9 mouse cellular contexts compared by ENCODE assay signal in the genomic region with DNA sequence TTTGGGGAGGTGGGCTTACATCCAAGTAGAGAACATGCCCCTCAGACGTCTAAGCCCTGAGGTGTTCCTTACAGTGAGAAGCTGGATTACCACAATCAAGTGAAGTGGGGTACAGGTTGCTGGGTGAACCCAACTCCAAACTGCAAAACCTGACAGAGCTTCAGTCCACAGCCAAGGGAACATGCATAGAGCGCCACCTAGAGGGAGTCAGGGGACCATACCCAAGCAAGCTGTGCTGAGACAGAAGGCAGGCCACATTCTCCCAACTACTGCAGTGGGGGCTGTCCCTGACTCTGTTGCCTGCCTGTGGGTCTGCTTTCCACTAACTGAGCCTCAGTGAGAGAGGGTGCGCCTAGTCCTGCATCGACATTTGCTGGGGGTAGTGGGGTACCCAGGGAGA. TPM values are rescaled to one million over a fixed set of nuclear protein-coding genes. Genes with fewer than 3 reads are reported as not detected.
DNase-seq lines count a peak whose midpoint lies in the region; ATAC-seq and TF ChIP-seq lines count a peak whose summit lies in the region.
"Had no signal": no experiment of that assay in that cellular context is flagged by ENCODE, and none has a peak within 500 bp of the region (broad histone marks: within the 10 kb centered on the region; RNA-seq: fewer than 3 reads in every experiment).

No protein-coding gene starts in this region.

- no peaks in the 10 kb centered on the region for H3K79me2 ChIP-seq in MEL (ENCODE audit: control insufficient read depth, insufficient read depth, low read length, poor library complexity)

- peak; percentile 45 for DNase-seq in 3134 (ENCODE audit: extremely low read depth, insufficient read length, low spot score)
- DNase-seq in MEL (ENCODE audit: low read depth, low spot score), result peak; percentile 51
- DNase-seq in embryo, embryonic 10.5 days (ENCODE audit: low spot score), result peak; percentile 78
- peak; percentile 30 to 51 for DNase-seq in gastrocnemius, postnatal 4 days (ENCODE audit: low spot score in 2 of 2)
- peak; percentile 27 for DNase-seq in limb, embryonic 14.5 days (ENCODE audit: low spot score)
- DNase-seq in thymus, postnatal 4 days, result peak; percentile 24

- 0 out of 4 replicates have a peak, but pooled peaks cover 0 to 2% of the 10 kb centered on the region in 2 experiments for H3K36me3 ChIP-seq in MEL (ENCODE audit: control insufficient read depth in 1 of 2, insufficient read depth in 2 of 2, low read length in 2 of 2)
- H3K36me3 ChIP-seq in kidney, embryonic 15.5 days, result no peaks in the 10 kb centered on the region
- no peaks in the 10 kb centered on the region for H3K36me3 ChIP-seq in limb, embryonic 14.5 days (ENCODE audit: control insufficient read depth, insufficient read depth, low read length)
- no peaks in the 10 kb centered on the region for H3K36me3 ChIP-seq in midbrain, embryonic 15.5 days (replicated peaks)

- TF ChIP-seq POLR2A in MEL (IDR thresholded peaks at IDR 0.05; ENCODE audit: control insufficient read depth in 1 of 2, insufficient read depth in 1 of 2, low read depth in 1 of 2, low read length in 2 of 2, poor library complexity in 1 of 2), result no peak
- no peak for TF ChIP-seq POLR2A in limb, embryonic 14.5 days (IDR thresholded peaks at IDR 0.05; ENCODE audit: borderline replicate concordance, extremely low read depth, insufficient read depth, insufficient read length)

- no peak for TF ChIP-seq EP300 in MEL (IDR thresholded peaks at IDR 0.05; ENCODE audit: low read depth in 1 of 2, low read length in 2 of 2)

- H3K4me3 ChIP-seq in MEL (ENCODE audit: control insufficient read depth in 1 of 2, insufficient read depth in 1 of 2, low read depth in 2 of 2, low read length in 2 of 2), result no peak overlapping the region
- H3K4me3 ChIP-seq in kidney, embryonic 15.5 days (replicated peaks), result no peak overlapping the region
- H3K4me3 ChIP-seq in limb, embryonic 14.5 days (replicated peaks; ENCODE audit: low read length), result no peak overlapping the region
- H3K4me3 ChIP-seq in midbrain, embryonic 15.5 days, result no peak overlapping the region

- peaks cover 0 to 1% of the 10 kb centered on the region in 2 experiments; a peak in 1 of 4 replicates for H3K27me3 ChIP-seq in MEL (ENCODE audit: control insufficient read depth in 1 of 2, insufficient read depth in 2 of 2, low read length in 2 of 2)
- peaks cover 15% of the 10 kb centered on the region for H3K27me3 ChIP-seq in kidney, embryonic 15.5 days
- no peaks in the 10 kb centered on the region for H3K27me3 ChIP-seq in limb, embryonic 14.5 days (ENCODE audit: control insufficient read depth, insufficient read depth, low read length)
- no peaks in the 10 kb centered on the region; the same call in 1 of the 2 replicates for H3K27me3 ChIP-seq in midbrain, embryonic 15.5 days (replicated peaks)

- no peak overlapping the region for H3K9ac ChIP-seq in MEL (ENCODE audit: control insufficient read depth, low read depth, low read length, poor library complexity, severe bottlenecking)
- no peak overlapping the region for H3K9ac ChIP-seq in kidney, embryonic 15.5 days
- H3K9ac ChIP-seq in limb, embryonic 14.5 days (ENCODE audit: low read depth, low read length, severe bottlenecking), result no peak overlapping the region
- no peak overlapping the region for H3K9ac ChIP-seq in midbrain, embryonic 15.5 days

- 26% methylated on average over 4 of the region's 4 CpGs for WGBS in kidney, embryonic 15.5 days
- 28% methylated on average over 4 of the region's 4 CpGs for WGBS in limb, embryonic 14.5 days
- WGBS in midbrain, embryonic 15.5 days, result 18% methylated on average over 4 of the region's 4 CpGs

- no peaks in the 10 kb centered on the region for H3K9me3 ChIP-seq in MEL (replicated peaks; ENCODE audit: insufficient read depth, low read length)
- no peaks in the 10 kb centered on the region for H3K9me3 ChIP-seq in kidney, embryonic 15.5 days (replicated peaks)
- H3K9me3 ChIP-seq in limb, embryonic 14.5 days (ENCODE audit: control insufficient read depth, low read length), result no peaks in the 10 kb centered on the region
- H3K9me3 ChIP-seq in midbrain, embryonic 15.5 days, result no peaks in the 10 kb centered on the region

- peak; percentile 34; the same call in 1 of the 2 replicates for ATAC-seq in kidney, embryonic 15.5 days (replicated peaks; ENCODE audit: low FRiP score)
- no peak for ATAC-seq in limb, embryonic 14.5 days (ENCODE audit: low FRiP score, low read depth)
- ATAC-seq in midbrain, embryonic 15.5 days (replicated peaks), result peak; percentile 60

- peak; percentile 48 for TF ChIP-seq RAD21 in MEL (IDR thresholded peaks at IDR 0.05; ENCODE audit: low read depth, low read length)

- no peaks in the 10 kb centered on the region for H3K4me1 ChIP-seq in MEL (ENCODE audit: control insufficient read depth in 1 of 2, insufficient read depth in 2 of 2, low read length in 2 of 2)
- H3K4me1 ChIP-seq in kidney, embryonic 15.5 days, result 0 out of 2 replicates have a peak, but pooled peaks cover 9% of the 10 kb centered on the region
- peaks cover 10% of the 10 kb centered on the region for H3K4me1 ChIP-seq in limb, embryonic 14.5 days (ENCODE audit: control insufficient read depth, insufficient read depth, low read length)
- 0 out of 2 replicates have a peak, but pooled peaks cover 3% of the 10 kb centered on the region for H3K4me1 ChIP-seq in midbrain, embryonic 15.5 days

- no peak overlapping the region for H3K4me2 ChIP-seq in kidney, embryonic 15.5 days
- H3K4me2 ChIP-seq in limb, embryonic 14.5 days (replicated peaks; ENCODE audit: low read depth, low read length, severe bottlenecking), result no peak overlapping the region
- no peak overlapping the region for H3K4me2 ChIP-seq in midbrain, embryonic 15.5 days

- no peak overlapping the region for H3K27ac ChIP-seq in MEL (ENCODE audit: control insufficient read depth, low read depth, low read length)
- no peak overlapping the region for H3K27ac ChIP-seq in kidney, embryonic 15.5 days
- H3K27ac ChIP-seq in limb, embryonic 14.5 days (replicated peaks; ENCODE audit: low read depth, low read length), result no peak overlapping the region
- H3K27ac ChIP-seq in midbrain, embryonic 15.5 days, result no peak overlapping the region

- TF ChIP-seq CTCF in MEL (IDR thresholded peaks at IDR 0.05 in 2 of 3, conservative IDR thresholded peaks at IDR 0.05 in 1 of 3; ENCODE audit: control insufficient read depth in 1 of 3, insufficient read depth in 1 of 3, low read depth in 2 of 3, low read length in 3 of 3, poor library complexity in 1 of 3, severe bottlenecking in 1 of 3), result peak; percentile 69 to 85 (median 75)

TF ChIP-seq in MEL, 35 proteins besides CTCF, POLR2A, EP300 and RAD21:
- TF ChIP-seq MAZ (IDR thresholded peaks at IDR 0.05; ENCODE audit: low read depth, low read length) (no peak), ZC3H11A (IDR thresholded peaks at IDR 0.05; ENCODE audit: low read depth, low read length) (peak; percentile 15; the same call in 1 of the 2 replicates), NELFE (IDR thresholded peaks at IDR 0.05; ENCODE audit: low read depth, low read length) (no peak), ELF1 (IDR thresholded peaks at IDR 0.05; ENCODE audit: low read depth, low read length) (no peak), JUND (IDR thresholded peaks at IDR 0.05; ENCODE audit: low read depth, low read length) (no peak), SIN3A (IDR thresholded peaks at IDR 0.05; ENCODE audit: low read length) (no peak), CHD1 (IDR thresholded peaks at IDR 0.05; ENCODE audit: low read depth, low read length) (no peak), RCOR1 (IDR thresholded peaks at IDR 0.05; ENCODE audit: low read depth, low read length) (no peak), MXI1 (IDR thresholded peaks at IDR 0.05; ENCODE audit: low read depth, low read length) (no peak), SMC3 (IDR thresholded peaks at IDR 0.05; ENCODE audit: low read depth, low read length) (peak; percentile 46), E2F4 (IDR thresholded peaks at IDR 0.05; ENCODE audit: borderline replicate concordance, low read depth, low read length) (no peak), UBTF (IDR thresholded peaks at IDR 0.05; ENCODE audit: borderline replicate concordance, insufficient read depth, low read depth, low read length) (no peak), TCF12 (IDR thresholded peaks at IDR 0.05; ENCODE audit: low read depth, low read length) (no peak), USF1 (IDR thresholded peaks at IDR 0.05; ENCODE audit: low read depth, low read length) (no peak), BHLHE40 (IDR thresholded peaks at IDR 0.05; ENCODE audit: borderline replicate concordance, low read depth, low read length) (no peak), TAL1 (IDR thresholded peaks at IDR 0.05; ENCODE audit: low read length) (no peak), HCFC1 (IDR thresholded peaks at IDR 0.05; ENCODE audit: low read depth, low read length) (no peak)

RNA-seq across cellular contexts. Expression of a gene that starts 10.4 kb away (rescaled TPM):
- not detected in 2 replicates for total RNA-seq in MEL (2012; rRNA removed)
- polyA plus RNA-seq in MEL (2012; ENCODE audit: insufficient read depth in 1 of 2, insufficient read length in 2 of 2, low read depth in 1 of 2, low replicate concordance in 2 of 2, missing spikeins in 1 of 2), result not detected
- not detected for total RNA-seq in gastrocnemius, postnatal 4 days (2021)
- polyA plus RNA-seq in kidney, embryonic 15.5 days (2015; fragmentation: Nextera tagmentation; extraction: Ambion mirVana), result not detected in 2 replicates
- 0.20 and 0.24 TPM in 2 replicates for polyA plus RNA-seq in limb, embryonic 14.5 days (2012; rRNA removed)
- polyA plus RNA-seq in limb, embryonic 14.5 days (2014; fragmentation: Nextera tagmentation; extraction: Ambion mirVana), result 0.28 TPM in 1 of 2 replicates, not detected in the other
- 3.3 and 4.4 TPM in 2 replicates for polyA plus RNA-seq in midbrain, embryonic 15.5 days (2015; fragmentation: Nextera tagmentation; extraction: Ambion mirVana)
- polyA plus RNA-seq: spleen, adult 2 months had no signal

RNA-seq across cellular contexts. Expression of a gene that starts 51.0 kb away (rescaled TPM):
- total RNA-seq in MEL (2012; rRNA removed), result 2.5 and 4.8 TPM in 2 replicates
- polyA plus RNA-seq in MEL (2012; ENCODE audit: insufficient read depth in 1 of 2, insufficient read length in 2 of 2, low read depth in 1 of 2, low replicate concordance in 2 of 2, missing spikeins in 1 of 2), result 1 to 10 TPM in 1 of 2 experiments, not detected in 1; 5.7 TPM
- 1 to 10 TPM; 7.5 to 7.8 TPM for total RNA-seq in gastrocnemius, postnatal 4 days (2021)
- 12.5 and 13.9 TPM in 2 replicates for polyA plus RNA-seq in kidney, embryonic 15.5 days (2015; fragmentation: Nextera tagmentation; extraction: Ambion mirVana)
- 10.7 and 13.1 TPM in 2 replicates for polyA plus RNA-seq in limb, embryonic 14.5 days (2012; rRNA removed)
- polyA plus RNA-seq in limb, embryonic 14.5 days (2014; fragmentation: Nextera tagmentation; extraction: Ambion mirVana), result 14.6 and 19.2 TPM in 2 replicates
- 19.5 and 19.9 TPM in 2 replicates for polyA plus RNA-seq in midbrain, embryonic 15.5 days (2015; fragmentation: Nextera tagmentation; extraction: Ambion mirVana)

Comparison
In these comparisons a context has a peak if more than half of its experiments do, and no peak if none do; other contexts are left out.
1. DNase-seq: peak in every context shown above with its lines; median percentile 78 in embryo, embryonic 10.5 days; 51 in MEL; 45 in 3134; 40 in gastrocnemius, postnatal 4 days; 27 in limb, embryonic 14.5 days; 24 in thymus, postnatal 4 days.